Mouse (Mus musculus) heart, postnatal 4 days (tissue): ENCODE measurements around the gene Polr2l. TPM values are rescaled to one million over a fixed set of nuclear protein-coding genes. Genes with fewer than 3 reads are reported as not detected.
"Not testable (repeated sequence)": the region's sequence is repeated elsewhere in the genome, so short reads cannot be mapped to it uniquely, and the experiment has no call there.

Source experiments
- DNase-seq: peaks from one replicate; pipeline ENCODE4 v3.0.0; 2021
- total RNA-seq, 2 experiments: library from RNA; stranded (reverse); gene quantifications; 2 replicates each; pipeline ENCODE4 v1.2.3; 2021

The Polr2l gene
- total RNA-seq, 2 experiments from 2014 or later = 49.6 to 52.4 TPM

DNA sequence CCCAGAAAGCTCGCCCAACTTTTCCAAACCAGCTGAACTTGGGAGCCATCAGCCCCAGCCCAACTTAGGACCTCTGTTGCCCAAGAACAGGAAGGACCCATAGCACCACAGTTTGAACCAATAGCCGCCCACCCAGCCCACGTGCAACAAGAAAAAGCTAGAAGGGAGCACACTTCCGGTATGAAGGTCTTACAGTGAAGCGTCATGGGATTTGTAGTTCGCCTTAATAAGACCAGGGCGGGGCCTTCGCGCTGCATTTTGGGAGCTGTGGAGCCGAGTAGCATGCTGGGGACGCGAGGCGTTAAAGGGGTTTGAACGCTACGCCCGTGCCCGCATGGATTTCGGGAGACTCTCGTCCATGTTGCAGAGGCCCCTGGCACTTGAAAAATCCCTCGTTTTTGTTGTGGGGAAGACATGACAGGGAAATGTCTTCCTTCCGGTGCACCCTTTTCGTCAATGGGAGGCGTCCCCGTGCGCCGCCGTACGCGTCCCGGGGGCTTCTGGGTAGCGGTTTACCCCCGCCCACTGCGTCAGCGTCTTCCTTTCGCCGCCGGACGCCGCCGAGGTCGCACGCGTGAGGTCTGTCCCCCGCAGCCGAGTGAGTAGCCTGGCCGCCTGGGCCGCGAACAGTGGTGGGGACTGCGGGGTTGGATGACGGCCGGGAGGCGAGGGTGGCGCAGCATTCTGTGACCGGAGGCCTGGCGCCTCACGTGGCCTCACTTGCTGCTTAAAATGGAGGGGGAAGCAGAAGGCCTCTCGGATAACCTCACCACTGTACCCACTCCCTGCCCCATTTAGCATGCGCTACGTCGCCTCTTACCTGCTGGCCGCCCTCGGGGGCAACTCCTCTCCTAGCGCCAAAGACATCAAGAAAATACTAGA lies 27.6 kb downstream of the Polr2l start, which contains the start of gene Rplp2:
Gene Rplp2 (plus strand): TSS at position 261 of the 882 bp plus-strand sequence.
- DNase-seq = peak; percentile 94

DNA sequence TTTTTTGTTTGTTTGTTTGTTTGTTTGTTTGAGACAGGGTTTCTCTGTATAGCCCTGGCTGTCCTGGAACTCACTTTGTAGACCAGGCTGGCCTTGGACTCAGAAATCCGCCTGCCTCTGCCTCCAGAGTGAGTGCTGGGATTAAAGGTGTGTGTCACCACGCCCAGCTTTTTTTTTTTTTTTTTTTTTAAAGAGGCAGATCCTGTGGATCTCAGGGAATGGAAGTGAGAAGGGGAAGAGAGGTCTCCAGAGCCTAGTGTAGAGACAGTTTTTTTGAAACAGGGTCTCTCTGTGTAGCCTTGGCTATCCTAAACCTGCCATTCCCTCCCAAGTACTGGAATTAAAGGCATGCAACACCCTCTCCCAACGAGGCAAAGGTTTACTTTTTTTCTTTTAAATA lies 28.6 kb downstream of the Polr2l start:
- not testable (repeated sequence) for DNase-seq

DNA sequence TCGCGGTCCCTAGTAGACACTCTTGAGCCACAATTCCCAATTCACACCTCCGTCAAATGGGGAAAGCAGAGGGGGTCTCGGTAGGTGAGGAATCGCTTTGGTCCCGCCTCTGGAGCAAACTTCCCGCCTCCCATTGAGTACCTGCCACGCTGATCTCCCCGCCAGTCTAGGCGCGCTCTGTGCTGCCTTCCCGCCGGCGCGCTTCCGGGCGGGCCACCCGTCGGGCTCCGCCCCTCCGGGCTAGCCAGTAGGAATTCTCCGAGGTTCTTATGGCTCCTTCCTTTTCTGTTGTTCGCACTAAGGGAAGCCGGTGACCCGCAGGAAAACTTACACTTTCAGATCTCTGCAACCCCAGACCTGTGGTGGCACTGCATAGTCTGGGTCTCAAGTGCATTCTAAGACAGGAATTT lies 31.1 kb downstream of the Polr2l start, which contains the start of gene Pidd1:
Gene Pidd1 (minus strand): TSS at position 198 of the 410 bp plus-strand sequence.
- DNase-seq = peak; percentile 78

DNA sequence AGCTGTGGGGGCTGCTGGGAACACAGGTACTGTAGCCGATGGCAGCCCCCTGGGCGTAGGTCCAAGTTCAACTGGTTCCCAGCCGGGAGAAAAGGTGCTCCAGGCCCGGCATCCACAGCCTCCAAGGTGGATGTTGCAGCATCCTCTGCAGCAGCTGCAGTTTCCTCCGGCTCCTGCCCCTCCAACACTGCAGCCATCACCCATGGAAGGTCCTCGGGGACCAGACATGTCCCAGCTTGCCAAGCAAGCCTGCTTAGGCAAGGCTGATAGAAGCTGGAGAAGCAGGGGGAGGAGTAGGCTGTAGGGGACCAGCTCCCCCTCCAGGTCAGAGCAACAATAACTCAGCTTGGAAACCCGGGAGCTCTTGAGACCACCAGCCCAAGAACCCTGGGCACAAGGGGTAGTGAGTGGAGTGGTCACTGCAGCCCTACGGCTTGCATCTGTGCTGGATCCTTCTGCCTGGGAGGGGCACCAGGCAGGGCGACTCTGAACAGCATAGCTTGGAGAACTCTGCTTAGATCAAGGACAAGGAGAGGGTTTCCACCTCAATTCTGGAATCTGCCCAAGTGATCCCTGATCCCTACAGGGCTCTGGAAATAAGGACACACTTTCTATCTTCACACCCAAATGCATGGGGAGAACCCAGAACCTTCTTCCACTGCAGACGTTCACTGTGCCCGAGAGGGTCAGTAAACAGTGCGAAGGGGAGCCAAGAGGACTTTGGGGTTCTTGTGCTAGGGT lies 31.7 kb downstream of the Polr2l start:
- DNase-seq = peak; percentile 47

DNA sequence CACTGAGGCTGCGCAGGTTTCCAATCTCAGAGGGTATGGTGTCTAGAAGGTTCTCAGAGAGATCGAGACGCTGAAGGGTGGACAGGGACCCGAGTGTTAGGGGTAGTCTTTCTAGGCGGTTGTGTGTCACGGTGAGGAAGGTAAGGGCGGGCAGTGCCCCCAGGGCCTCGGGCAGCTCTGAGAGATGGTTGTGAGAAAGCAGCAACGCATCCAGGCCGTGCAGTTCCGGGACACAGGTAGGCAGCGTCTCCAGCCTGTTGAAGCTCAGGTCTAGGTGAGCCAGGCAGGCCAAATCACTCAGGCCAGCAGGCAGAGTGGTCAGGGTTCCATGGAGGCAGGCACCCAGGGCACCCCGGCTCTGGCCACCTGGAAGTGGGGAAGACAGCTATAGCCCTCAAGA lies 32.7 kb downstream of the Polr2l start:
- DNase-seq = no peak

DNA sequence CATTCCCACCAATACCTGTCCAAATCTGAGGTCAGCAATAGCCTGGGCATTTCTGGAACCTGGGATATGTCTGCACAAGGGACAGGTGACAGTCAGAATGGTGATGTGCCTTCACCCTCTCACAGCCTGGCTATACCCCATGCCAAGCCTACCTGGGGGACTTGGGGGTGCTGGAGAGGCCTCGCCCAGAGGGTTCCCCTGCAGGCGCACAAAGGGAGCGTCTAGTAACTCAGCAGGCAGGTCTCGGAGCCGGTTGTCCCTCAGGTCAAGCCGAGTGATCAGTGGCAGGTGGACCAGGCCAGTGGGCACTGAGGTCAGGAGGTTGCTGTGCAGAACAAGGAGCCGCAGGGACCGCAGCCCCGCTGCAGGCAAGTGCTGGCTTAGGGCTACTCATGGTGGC lies 33.5 kb downstream of the Polr2l start:
- DNase-seq = no peak

DNA sequence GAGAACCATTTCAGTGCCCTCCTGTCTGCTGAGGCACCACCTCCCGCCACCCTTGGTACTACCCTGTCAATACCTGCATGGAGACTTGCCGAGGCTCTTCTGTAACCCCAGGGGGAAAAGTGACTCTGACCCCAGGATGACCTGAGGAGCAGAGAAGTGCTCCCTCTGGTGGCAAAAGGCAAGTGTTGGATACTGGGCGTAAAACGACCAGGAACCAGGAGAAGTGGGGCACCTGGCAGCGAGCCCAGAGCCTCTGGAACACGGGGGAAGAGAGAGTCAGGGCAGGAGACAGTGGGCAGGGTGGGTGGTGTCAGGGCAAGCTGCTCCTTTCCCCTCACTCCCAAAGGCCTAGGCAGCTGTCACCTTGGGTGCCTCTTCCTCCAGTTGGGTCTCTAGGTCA lies 34.3 kb downstream of the Polr2l start:
- peak; percentile 79 for DNase-seq

DNA sequence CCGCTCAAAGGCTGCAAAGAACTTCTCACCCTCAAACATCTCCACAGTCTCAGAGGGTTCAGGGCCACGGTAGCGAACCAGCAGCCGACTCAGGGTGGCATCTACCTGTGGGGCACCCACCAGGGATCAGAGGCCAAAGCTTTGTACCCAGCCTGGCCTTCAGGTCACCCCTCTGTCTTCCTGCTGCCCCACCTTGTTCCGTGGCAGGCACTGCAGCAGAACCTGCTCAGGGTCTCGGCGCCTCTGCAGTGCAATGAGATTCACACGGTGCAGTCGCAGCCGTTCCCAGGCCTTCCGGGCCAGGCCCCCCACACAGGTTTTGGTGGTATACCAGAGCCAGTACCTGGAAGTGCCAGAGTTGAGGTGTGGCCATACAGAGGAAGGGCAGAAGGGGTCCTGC lies 35.1 kb downstream of the Polr2l start:
- no peak for DNase-seq

DNA sequence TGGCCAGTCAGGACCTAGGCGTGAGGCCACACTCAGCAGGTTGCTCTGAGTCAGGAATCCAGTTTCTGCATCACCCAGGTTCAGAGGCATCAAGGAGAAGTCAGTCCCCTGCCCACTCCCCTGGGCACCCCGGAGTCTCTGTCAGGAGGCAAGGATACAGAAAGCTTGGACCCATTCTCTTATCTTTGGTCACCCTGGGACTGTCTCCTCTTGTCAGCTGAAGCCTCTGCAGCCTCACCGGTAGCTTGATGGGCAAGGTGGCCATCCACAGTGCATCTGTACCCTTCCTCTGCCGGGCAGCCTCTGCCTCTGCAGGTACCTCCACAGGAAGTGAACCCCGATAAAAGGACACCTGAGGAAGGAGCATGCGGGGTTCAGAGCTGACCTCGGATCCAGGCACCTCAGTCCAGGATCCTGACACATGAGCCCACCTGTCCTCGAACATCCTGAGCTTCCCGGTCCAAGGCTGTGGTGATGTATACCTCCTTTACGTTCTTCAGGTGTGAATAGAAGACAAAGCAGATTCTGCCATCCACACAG lies 35.7 kb downstream of the Polr2l start:
- DNase-seq = no peak

DNA sequence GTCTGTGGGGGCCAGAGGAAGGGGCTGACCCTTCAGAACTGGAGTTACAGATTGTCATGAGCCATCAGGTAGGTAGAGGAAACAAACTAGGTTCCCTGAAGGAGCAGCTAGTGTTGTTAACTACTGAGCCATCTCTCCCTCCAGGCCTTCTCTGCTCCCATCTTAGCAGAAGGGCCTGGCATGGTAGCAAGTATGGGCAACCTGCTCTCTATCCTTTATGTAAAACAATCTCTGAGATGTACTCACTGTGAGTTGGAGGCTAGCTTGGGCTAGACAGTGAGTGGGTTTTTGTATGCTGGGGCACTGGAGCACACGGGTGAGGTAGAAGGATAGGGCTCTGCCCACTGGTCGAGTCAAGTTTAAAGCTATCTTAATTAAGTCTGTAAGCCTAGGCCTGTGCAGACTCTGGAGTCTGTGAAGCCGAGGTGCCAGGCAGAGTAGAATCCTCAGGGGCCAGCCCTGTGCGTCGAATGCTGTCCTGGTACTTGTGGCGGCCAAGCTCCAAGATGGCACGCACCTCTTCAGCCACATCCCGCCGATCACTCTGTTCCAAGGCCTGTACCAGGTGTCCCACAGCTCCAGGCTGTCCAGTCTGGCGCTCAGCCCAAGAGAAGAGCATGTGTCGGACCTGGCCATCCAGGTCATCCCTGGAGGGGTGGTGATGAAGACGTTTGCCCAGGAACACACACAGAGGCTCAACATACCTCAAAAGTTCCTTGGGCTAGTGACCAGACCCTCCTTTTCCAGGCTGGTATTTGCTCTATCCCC lies 36.5 kb downstream of the Polr2l start:
- no peak for DNase-seq

DNA sequence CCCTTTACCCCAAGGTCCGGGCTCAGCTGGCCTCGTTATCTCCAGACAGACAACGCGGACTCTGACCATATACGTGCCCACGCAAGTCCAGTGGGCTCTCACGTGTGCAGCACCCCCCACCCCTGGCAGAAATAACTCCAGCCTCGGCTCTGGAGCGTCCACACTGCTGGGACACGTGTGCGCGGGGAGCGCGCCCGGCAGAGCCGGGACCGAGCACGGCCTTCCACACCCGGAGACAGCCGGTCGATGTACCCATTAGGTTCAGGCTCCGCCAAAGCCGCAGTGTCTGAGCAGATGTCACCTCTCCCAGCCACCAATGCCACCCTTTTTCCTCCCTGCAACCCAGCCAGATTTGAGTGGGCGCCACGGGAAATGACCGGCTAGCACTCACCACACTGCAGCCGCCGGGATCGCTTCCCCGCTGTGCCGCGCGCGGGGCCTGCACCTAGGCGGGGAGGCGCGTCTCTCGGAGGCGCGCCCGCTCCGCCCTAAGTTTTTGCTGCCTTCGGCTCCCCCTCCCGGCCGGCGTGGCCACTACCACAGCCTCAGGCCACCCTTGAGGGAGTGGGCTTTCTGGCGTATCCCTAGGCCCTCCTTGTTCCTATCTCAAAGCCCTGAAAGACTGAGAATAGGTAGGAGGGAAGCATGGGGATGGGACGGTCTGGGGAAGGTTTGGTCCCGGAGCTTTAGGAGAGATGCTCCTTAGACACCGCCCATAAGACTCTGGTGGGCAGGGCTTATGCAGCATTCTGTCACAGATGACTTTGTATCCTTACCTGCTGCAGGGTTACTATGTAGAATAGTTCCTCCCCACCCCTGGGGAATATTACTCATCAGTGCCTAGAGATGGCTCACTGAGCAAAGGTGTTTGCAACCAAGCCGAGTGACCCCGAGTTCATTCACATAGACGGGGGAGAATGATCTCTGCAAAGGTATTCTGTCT lies 37.5 kb downstream of the Polr2l start, which contains the start of gene Slc25a22:
Gene Slc25a22 (minus strand): TSS at position 715 of the 943 bp plus-strand sequence.
- DNase-seq = peak; percentile 86

DNA sequence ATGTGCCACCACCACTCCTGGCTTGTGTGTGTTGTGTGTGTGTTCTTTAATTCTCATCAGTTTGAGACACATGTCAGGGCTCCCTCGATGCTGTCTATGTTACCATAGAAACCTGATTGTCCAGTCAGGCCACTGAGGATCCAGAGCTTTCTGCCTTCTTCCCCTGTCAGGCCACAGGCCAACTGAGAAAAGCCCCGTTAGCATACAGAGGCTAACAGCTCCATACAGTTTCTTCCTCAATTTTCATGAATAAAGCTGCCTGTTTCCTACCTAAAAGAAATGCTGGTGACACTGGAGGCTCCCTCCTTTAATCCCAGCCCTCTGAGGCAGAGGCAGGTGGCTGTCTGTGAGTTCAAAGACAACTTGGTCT lies 38.4 kb downstream of the Polr2l start:
- DNase-seq = no peak

DNA sequence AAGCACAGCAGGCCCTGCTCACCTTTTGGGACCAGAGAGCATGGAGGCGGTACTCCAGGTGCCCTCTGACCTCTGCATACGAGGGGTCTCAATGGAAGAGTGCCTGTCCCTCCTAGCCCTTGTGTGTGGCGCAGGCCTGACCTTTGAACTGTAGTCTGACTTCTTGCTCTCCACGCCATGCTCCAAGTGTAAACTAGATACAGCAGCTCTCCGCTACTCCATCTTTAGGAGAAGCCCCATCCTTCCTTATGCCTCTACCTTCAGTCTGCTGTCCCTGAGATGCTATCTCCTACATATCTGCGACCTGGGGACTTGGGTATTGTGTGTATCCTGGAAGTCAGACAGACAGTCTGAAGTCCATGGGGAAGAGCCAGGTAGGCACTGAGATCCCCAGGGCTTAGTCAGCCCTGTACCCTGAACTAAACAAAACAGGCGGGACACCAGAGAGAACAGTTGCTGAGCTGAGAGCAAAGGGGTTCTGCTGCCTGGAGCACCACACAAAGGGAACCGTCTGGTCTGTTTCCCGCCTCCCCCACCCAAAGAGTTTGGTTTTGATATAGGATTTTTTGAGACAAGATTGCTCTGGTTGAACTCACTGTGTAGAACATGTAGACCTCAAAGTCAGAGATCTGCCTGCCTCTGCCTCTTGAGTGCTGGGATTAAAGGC lies 38.9 kb downstream of the Polr2l start:
- DNase-seq = no peak

DNA sequence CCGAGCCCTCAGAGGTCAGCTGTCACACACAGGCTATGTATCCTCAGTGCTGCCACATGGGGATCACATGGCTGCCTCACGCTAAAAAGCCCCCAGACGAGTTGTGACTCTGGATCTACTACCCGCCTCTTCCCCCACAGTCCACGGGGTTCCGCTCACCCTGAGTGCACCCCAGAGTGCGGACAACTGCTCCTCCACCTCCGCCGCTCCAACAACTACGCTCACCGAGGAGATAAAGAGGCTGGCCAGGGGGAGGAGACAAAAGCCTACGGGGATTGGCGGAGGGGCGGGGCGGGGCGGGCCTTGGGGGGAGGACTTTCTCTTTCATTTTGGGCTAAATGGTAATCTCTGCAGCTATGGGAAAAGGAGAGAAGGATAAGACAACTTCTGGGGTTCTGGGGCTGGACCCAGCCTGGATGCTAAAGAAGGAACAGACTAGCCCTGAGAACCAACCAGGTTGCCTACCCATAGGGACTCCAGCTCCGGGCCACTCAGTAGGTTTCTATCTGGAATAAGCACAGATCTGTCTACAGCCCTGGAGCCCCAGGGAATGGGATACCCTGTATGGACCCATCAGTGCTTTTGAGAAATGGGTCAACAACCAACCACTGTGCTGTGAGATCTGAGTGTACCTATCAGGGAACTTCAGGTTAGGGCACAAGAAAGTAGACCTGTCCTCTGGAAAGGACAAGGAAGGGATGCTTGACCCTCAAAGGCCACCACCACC lies 39.6 kb downstream of the Polr2l start:
- DNase-seq = peak; percentile 68

DNA sequence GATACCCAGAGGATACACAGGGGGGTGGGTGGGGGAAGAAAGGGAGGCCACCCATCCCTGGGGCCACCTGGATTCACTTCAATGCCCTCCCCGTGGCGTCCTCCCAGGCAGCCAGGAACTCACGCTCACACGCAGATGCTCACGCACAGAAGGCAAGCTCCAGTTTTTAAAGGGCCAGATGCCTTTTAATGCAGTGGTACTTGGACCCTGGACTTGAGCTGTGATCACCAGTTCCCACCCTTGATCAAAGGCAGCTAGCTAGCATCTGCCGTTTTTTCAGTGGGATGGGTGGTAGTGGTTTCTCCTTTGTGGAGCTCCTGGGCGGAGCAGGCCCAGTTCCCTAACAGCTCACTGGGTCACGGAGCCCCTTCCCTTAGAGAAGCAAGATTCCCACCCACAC lies 40.5 kb downstream of the Polr2l start:
- DNase-seq = no peak

DNA sequence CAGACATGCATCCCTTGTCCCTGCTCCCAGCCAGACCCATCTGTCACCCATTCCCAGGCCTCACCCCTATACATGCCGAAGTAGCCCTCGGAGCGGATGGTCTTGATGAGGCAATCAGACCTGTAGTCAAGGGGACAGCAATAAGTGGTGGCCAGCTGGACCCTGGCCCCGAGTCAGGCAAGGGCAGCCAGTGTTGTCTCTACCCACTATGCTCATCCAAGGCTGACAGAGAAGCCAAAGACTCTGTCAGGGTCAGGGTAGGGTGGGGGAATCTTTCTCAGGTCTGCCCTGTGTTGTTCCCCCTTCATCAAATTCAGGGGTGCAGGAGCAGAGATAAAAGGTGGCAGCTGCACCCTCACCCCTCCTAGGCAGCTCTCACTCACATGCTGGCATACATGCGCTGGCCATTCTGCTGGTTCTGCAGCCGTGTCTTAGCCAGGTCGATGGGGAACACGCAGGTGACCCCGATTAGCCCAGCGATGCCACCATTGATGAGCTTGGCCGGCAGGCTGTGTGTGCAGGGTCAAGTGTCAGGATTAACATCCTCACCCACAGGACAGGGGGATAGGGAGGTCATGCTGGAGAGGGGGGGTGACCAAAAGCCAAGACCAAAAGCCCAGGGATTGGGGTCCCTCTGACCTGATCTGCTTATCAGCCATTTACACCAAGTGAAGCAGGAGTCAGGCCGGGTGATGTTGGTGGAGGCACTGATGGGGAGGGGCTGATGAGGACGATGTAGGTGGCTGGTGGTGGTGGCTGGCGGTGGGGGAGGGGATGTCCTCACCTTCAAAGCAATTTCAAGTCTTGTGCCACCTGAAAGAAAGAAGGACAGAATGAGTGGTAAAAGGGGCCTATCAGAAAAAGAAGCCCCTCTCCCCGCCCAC lies 41.2 kb downstream of the Polr2l start:
- no peak for DNase-seq

DNA sequence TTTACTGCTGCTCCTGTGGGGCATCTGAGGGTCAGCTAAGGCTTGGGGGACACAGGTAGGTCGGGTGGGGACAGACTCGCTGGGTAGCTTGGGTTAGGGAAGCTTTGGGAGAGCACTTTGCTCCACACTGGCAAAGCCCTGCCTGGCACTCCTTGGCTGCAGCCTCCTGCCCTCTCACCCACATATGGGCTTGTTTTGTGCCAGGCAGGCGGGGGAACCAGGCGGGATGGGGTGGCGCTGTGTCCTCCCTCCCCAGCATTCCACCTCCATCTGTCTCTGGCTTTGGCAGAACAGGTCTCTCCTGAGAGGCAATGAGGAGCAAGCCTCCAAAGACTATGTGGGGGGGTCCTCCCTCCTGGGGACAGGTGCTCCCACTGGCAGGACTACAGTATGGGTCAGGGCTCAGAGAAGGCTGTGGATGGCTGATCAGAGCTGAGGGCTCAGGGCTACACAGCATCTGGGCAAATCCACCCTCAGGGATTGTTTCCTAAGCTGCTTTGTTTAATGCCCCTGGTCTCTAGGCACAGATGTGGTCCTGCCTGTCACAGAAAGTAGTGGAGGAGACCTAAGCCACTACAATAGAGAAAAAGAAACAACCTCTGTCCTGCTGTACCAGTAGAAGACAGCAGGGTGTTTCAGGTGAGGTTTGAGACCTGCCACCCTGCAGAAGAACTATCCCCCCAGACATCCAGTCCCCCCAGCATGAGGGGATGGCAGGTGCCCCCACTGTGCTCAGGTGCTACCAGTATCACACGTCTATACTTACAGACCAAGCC lies 42.0 kb downstream of the Polr2l start:
- peak; percentile 72 for DNase-seq

DNA sequence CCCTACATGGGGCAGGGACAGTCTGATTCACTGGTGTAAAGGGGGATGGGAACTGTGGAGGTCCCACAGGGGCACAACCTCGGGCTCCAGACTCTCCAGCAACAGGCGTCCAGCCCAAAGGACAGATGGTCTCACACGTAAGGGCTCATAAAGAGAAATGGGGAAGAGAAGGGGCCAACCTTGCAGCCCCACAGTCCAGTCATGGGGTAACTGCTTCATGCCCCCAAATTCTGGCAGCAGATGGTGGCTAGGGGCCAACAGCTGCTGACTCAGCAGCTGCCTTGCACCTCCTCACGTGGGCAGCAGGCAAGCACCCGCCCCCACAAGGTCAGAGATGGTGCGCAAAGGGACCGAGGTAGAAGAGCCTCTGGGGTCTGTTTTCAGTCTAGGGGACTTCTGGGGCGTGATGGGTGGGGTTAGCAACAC lies 42.7 kb downstream of the Polr2l start:
- peak; percentile 74 for DNase-seq
